Mouse (Mus musculus): ENCODE results near the gene Ifrd1.

DNA sequence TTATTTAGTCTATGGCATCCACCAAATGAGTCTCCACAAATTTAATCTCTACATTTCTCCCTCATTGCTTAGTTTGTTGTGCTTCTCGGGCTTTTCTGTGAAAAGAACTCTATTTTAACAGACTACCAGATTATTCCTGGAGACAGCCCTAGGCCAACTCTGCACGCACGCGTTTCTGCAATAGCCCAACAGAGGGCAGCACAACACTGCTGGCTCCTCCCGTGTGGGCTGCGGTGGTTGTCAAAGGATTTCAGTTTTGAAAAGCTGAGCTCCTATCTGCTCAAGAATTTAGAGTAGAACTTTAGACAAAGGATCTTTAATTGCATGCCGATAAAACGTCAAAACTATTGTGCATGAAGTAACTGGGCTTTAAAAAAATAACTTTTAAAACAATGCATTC lies 8.9 kb upstream of the Ifrd1 start:
- TF ChIP-seq MAX (IDR thresholded peaks at IDR 0.05; ENCODE audit: low read depth), result no peak
- TF ChIP-seq E2F4 (IDR thresholded peaks at IDR 0.05; ENCODE audit: insufficient read depth), result no peak
- no peak for TF ChIP-seq POLR2A (IDR thresholded peaks at IDR 0.05; ENCODE audit: insufficient read length, low read depth)
- no peak for TF ChIP-seq POLR2AphosphoS2 (IDR thresholded peaks at IDR 0.05; ENCODE audit: insufficient read length, low read depth)
- TF ChIP-seq TCF3 (IDR thresholded peaks at IDR 0.05; ENCODE audit: insufficient read length, low read depth), result no peak
- TF ChIP-seq MYOG (IDR thresholded peaks at IDR 0.05; ENCODE audit: control insufficient read depth in 1 of 3, insufficient read depth in 1 of 3, insufficient read length in 2 of 3, low read depth in 2 of 3), result no peak
